Mouse (Mus musculus): ENCODE measurements at regions not wholly inside any gene's neighbourhood (a gene's known extent, or its start where the extent isn't known, plus 50 kb on each side); places are given as distances from the start of the nearest gene placed in this dataset.

DNA sequence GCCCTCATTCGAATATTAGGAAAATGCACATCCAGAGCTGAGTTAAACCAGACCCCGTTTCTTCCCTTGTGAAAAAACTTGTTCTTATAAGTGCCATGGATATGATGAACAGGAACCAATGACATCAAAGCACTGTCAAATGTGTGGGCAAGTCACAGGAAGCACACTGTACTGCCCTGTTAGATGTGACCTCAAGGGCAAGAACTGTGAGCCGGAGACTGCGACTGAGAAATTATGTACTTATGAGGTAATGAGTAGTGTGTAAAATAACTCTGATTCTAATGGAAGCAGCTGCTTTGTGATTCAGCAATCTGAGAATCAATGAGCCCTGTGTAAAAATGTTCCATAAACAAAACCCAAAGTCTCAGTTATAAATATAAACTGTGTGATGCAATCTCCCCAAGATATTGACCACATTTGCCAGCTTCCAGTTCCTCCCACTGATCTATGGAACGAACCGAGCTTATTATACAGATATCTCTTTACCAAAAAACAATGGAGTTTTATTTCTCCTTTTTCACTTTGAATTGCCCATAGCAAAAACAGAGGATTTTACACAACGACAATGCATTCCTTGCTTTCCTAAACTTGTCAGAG lies 566.0 kb upstream of the Gm10306 start:
- TF ChIP-seq POLR2A (IDR thresholded peaks at IDR 0.05; ENCODE audit: low read depth, low read length), result no peak
- no peak for TF ChIP-seq EP300 (IDR thresholded peaks at IDR 0.05; ENCODE audit: low read length)
- no peak for TF ChIP-seq MAFK (IDR thresholded peaks at IDR 0.05; ENCODE audit: insufficient replicate concordance, low read length)
- no peak for TF ChIP-seq ZC3H11A (IDR thresholded peaks at IDR 0.05; ENCODE audit: low read depth, low read length)
- no peak for TF ChIP-seq MAX (IDR thresholded peaks at IDR 0.05; ENCODE audit: low read length)
